Mouse (Mus musculus): ENCODE measurements around the gene Tmcc3. TPM values are rescaled to one million over a fixed set of nuclear protein-coding genes. Genes with fewer than 3 reads are reported as not detected.

Tmcc3 gene
- polyA plus RNA-seq, 1 experiment from 2014 or later: 5.3 TPM

DNA sequence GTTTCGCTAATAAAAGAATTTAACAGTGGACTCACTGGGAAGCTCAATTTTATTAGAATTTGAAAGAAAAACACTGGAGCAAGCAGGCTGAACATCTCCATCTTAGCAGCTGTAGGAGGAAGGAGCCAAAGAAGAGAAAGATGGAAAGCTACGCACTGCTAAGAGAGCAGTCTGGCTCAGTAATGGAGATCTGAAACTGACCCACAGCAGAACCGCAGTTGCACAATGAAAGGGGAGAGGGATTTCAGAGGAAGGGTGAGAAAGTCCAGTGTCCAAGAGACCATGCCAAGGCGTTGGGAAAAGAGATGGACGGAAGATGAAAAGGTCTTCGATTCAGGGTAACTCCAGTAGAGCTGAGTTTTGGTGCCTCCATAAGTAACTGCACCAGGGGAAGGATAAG, 24.3 kb downstream of the Tmcc3 start:
- H3K9me3 ChIP-seq: no peaks in the 10 kb centered on the region
- no peak overlapping the region for H3K4me3 ChIP-seq (replicated peaks)
- no peak overlapping the region for H3K4me2 ChIP-seq
- no peak overlapping the region for H3K27ac ChIP-seq
- H3K4me1 ChIP-seq: no peaks in the 10 kb centered on the region
- no peak for ATAC-seq (ENCODE audit: low FRiP score)
- H3K27me3 ChIP-seq: peaks cover 3% of the 10 kb centered on the region; the same call in 1 of the 2 replicates
- H3K36me3 ChIP-seq (replicated peaks): no peaks in the 10 kb centered on the region
- no peak overlapping the region for H3K9ac ChIP-seq
- 91% methylated on average over 6 of the region's 6 CpGs for WGBS

DNA sequence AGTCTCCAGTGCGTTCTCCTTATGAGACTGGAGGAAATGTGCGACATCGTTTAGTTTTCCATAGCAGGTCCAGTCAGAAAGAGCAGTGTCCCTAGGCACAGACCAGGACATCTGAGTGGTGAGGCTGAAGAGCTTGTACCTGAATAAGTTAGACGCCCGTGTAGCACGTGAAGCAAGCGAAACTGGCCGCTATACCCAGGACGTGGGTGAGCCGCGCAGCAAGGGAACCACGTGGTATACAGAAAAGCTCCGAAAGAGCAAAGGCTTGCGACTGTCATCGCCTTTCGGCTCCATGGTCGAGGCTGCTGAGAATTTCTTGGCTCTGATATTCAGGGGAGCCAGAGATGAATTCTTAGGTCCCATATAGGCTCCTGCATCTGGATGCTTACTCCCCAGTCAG, 29.8 kb downstream of the Tmcc3 start:
- Histone ChIP-seq H3K9me3 (no peaks in the 10 kb centered on the region), H3K4me3 (replicated peaks) (no peak overlapping the region), H3K4me1 (no peaks in the 10 kb centered on the region), H3K27me3 (peaks cover 3% of the 10 kb centered on the region; the same call in 1 of the 2 replicates), H3K4me2 (no peak overlapping the region), H3K9ac (no peak overlapping the region), H3K36me3 (replicated peaks) (no peaks in the 10 kb centered on the region), H3K27ac (no peak overlapping the region)
- ATAC-seq (ENCODE audit: low FRiP score): no peak
- 78% methylated on average over 17 of the region's 17 CpGs for WGBS

DNA sequence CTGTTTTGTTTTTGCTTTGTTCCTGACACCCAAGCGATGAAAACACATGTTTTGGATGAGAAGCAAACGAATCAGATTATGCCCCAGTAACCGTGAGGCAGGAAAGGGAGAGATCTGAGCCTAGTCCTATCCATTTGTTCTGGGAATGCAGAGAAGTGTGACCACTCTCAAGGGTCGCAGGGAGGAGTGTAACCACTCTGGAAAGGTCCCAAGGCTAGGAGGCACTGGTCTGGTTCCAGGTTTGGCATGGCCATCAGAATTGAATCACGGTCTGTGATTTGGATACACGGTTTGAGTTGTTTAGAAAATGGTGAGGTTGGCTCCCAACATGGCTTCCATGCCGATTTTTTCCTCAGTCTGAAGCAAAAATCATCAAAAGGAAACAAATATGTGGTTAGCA, 30.5 kb downstream of the Tmcc3 start:
- WGBS: 77% methylated on average over 7 of the region's 7 CpGs
- H3K27me3 ChIP-seq: peaks cover 3% of the 10 kb centered on the region; the same call in 1 of the 2 replicates
- no peak overlapping the region for H3K27ac ChIP-seq
- no peak overlapping the region for H3K4me2 ChIP-seq
- H3K4me1 ChIP-seq: no peaks in the 10 kb centered on the region
- no peaks in the 10 kb centered on the region for H3K36me3 ChIP-seq (replicated peaks)
- H3K4me3 ChIP-seq (replicated peaks): no peak overlapping the region
- ATAC-seq (ENCODE audit: low FRiP score): no peak
- H3K9ac ChIP-seq: no peak overlapping the region
- no peaks in the 10 kb centered on the region for H3K9me3 ChIP-seq

DNA sequence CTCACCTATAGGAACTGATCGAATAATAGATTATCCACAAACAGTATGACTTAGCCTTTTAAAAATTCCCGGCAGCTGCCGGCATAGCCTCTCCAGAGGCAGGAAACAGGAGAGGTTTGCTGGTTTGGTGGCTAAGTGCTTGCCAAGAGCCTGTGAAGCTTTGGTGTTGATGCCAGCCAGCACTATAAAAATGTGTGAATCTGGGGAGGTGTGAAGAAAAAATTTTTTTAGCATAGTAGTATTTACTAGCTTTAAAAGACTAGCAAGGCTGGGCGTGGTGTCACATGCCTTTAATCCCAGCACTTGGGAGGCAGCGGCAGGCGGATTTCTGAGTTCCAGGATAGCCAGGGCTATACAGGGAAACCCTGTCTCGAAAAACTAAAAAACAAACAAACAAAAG, 31.8 kb downstream of the Tmcc3 start:
- no peak for ATAC-seq (ENCODE audit: low FRiP score)
- Histone ChIP-seq H3K4me3 (replicated peaks) (no peak overlapping the region), H3K27ac (no peak overlapping the region), H3K9ac (no peak overlapping the region), H3K36me3 (replicated peaks) (no peaks in the 10 kb centered on the region), H3K4me1 (no peaks in the 10 kb centered on the region), H3K27me3 (peaks cover 3% of the 10 kb centered on the region; the same call in 1 of the 2 replicates), H3K4me2 (no peak overlapping the region), H3K9me3 (no peaks in the 10 kb centered on the region)
- WGBS: 88% methylated on average over 7 of the region's 7 CpGs

DNA sequence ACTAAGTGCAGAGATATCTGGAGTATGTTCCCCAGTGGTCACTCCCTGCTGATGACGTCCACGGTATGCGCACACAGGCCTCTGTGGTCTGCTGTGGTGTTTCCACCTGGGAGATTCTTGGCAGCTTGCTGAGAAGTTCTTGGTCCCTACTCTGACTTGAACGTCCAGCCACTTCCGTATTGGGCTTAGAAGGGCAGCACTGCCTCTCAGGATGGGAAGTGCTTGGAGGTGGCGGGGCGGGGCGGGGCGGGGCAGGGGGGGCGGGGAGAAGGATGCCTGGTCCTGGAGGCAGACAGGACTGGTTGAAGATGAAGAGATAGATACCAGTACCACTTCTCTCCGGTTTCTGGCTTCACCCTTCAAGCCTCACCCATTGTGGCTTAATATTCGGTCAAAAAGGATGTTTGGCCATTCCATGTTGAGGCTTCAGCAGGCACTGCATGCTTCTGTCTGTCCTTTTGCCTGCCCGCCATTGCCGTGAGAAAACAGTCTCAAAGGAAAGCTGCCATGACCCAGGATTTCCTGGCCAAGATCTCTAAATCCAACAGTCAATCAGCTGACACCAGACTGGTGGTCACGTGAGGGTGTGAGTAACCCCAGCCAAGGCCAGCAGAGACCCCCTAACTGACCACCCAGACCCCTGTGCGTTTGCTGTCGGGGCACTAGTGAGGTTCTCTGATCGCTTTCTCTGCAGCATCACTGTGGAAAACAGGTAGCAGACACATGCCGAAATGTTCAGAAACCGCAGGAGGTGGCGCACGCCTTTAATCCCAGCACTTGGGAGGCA, 33.1 kb downstream of the Tmcc3 start:
- Histone ChIP-seq H3K9me3 (no peaks in the 10 kb centered on the region), H3K4me1 (no peaks in the 10 kb centered on the region), H3K4me3 (replicated peaks) (no peak overlapping the region), H3K36me3 (replicated peaks) (no peaks in the 10 kb centered on the region), H3K9ac (no peak overlapping the region), H3K27me3 (peaks cover 3% of the 10 kb centered on the region; the same call in 1 of the 2 replicates), H3K4me2 (no peak overlapping the region), H3K27ac (no peak overlapping the region)
- ATAC-seq (ENCODE audit: low FRiP score): no peak
- WGBS: 58% methylated on average over 21 of the region's 22 CpGs

DNA sequence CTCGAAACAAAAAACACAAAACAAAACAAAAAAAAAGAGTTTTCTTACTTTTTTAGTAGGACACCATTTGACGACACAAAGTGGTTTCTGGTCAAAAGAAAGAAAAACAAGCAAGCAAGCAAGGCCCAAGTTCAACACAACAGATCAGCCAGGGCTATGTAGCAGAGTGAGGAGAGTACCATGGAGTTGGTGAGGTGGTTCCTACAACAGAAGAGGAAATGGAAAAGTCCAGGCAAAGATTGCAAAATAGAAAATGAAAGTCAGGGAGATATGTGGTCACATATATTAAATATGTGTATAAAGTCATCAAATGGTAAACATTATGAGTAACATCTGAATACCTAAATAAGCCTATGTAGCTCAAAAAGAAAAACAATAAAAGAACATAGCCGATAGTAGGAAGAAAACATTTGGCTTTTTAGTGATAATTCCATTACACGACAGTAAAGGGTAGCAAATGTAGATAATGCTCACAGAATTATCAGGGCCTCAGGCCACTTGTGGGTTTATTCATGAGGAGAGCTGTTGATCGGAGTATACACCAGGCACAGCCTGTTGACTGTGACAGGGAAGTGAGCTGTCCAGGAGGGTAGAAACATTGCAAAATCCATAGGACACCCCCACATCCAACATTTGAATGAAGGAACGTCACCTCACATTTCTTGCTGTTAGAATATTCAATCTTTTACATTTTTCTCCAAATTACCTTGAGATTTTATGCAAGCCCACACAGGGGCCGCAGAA, 33.9 kb downstream of the Tmcc3 start:
- WGBS: 90% methylated on average over 7 of the region's 7 CpGs
- ATAC-seq (ENCODE audit: low FRiP score): no peak
- Histone ChIP-seq H3K4me3 (replicated peaks) (no peak overlapping the region), H3K4me1 (0 out of 2 replicates have a peak, but pooled peaks cover 8% of the 10 kb centered on the region), H3K36me3 (replicated peaks) (no peaks in the 10 kb centered on the region), H3K9me3 (no peaks in the 10 kb centered on the region), H3K4me2 (no peak overlapping the region), H3K27ac (no peak overlapping the region), H3K27me3 (no peaks in the 10 kb centered on the region), H3K9ac (no peak overlapping the region)

DNA sequence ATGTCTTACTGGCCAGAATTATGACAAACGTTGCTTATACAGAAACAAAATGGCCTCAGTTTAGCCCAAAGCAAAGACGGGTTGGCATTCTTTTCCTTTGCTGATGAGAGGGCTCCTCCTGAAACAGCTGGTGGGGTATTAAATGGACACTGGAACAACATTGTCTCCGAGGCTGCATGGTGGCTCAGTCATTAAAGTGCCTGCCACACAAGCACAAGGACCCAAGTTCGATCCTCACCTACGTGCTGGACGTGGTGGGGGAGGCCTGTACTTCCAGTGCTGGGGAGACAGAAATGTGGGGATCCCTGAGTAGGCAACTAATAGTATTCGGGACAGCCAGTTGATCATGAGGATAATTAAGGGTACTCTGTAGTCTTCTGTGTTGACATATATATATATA, 34.8 kb downstream of the Tmcc3 start:
- Histone ChIP-seq H3K9me3 (no peaks in the 10 kb centered on the region), H3K36me3 (replicated peaks) (no peaks in the 10 kb centered on the region), H3K27ac (no peak overlapping the region), H3K4me1 (0 out of 2 replicates have a peak, but pooled peaks cover 8% of the 10 kb centered on the region), H3K4me3 (replicated peaks) (no peak overlapping the region), H3K4me2 (no peak overlapping the region), H3K27me3 (no peaks in the 10 kb centered on the region), H3K9ac (no peak overlapping the region)
- no peak for ATAC-seq (ENCODE audit: low FRiP score)
- WGBS: 92% methylated on average over 7 of the region's 7 CpGs

DNA sequence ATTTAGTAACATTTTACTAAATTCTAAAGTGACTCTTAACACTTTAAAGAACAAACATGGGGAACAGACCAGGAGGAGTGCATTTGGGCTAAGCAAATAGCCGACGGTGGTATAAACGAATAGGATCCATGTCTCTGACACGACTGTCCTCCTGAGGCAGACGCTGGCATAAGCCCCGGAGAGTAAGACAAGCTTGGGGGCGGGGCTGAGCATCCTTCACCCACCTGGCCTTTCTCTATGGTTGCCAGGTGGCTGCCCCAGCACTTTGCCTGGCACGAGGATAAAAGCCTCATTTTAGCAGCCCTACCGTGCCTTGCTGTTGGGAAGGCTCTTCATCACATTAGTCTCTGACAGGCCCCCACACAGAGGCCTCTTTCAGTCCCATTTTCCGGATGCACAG, 35.5 kb downstream of the Tmcc3 start:
- 86% methylated on average over 10 of the region's 10 CpGs for WGBS
- ATAC-seq (ENCODE audit: low FRiP score): no peak
- Histone ChIP-seq H3K9me3 (no peaks in the 10 kb centered on the region), H3K4me1 (0 out of 2 replicates have a peak, but pooled peaks cover 8% of the 10 kb centered on the region), H3K27ac (no peak overlapping the region), H3K4me2 (no peak overlapping the region), H3K27me3 (no peaks in the 10 kb centered on the region), H3K36me3 (replicated peaks) (no peaks in the 10 kb centered on the region), H3K9ac (no peak overlapping the region), H3K4me3 (replicated peaks) (no peak overlapping the region)

DNA sequence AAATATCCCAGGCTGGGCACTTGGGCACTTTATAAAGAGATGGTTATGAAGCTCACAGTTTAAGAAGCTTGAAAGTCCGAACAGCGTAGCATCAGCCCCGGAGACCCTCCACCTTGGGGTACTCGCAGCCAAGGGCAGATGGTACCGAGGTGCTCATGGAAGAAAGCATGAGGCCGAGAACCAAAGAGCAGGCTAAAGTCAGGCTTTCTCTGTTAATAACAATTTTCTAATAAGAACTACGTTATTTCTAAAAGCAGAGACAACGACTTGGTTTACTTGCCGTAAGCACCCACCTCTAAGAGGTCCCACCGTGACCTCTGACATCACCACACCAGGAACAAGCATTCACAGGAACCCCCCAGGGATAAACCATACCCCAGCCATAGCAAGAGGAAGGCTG, 36.2 kb downstream of the Tmcc3 start:
- no peaks in the 10 kb centered on the region for H3K36me3 ChIP-seq (replicated peaks)

DNA sequence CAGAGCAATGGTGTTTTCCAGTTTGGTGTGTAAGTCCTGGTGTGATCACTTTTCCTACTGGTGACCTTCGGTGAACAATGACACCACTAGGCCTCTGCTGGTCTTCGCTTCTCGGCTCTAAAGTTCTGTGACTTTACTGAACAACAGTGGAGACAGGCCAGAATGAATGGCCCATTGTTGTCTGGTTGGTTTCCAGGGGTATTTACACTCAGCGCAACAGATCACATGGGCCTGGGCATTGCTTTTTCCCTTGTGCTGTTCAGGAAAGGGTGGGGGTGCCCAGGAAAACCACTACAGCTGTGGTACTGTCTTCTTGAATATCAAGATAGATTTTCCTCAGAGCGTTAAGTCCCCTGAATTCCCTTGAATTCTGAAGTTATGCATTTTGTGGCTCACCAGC, 38.5 kb downstream of the Tmcc3 start:
- H3K36me3 ChIP-seq (replicated peaks): no peaks in the 10 kb centered on the region
- no peak overlapping the region for H3K27ac ChIP-seq
- H3K4me3 ChIP-seq (replicated peaks): no peak overlapping the region
- H3K9ac ChIP-seq: no peak overlapping the region
- no peaks in the 10 kb centered on the region for H3K27me3 ChIP-seq
- no peak for ATAC-seq (ENCODE audit: low FRiP score)
- no peaks in the 10 kb centered on the region for H3K9me3 ChIP-seq
- 54% methylated on average over 5 of the region's 5 CpGs for WGBS
- H3K4me1 ChIP-seq: 0 out of 2 replicates have a peak, but pooled peaks cover 8% of the 10 kb centered on the region
- no peak overlapping the region for H3K4me2 ChIP-seq

More for the DNA sequence above, 36.2 kb downstream of the Tmcc3 start:
- ATAC-seq (ENCODE audit: low FRiP score): no peak
- H3K4me3 ChIP-seq (replicated peaks): no peak overlapping the region
- no peak overlapping the region for H3K4me2 ChIP-seq
- H3K9me3 ChIP-seq: no peaks in the 10 kb centered on the region
- H3K27ac ChIP-seq: no peak overlapping the region
- no peak overlapping the region for H3K9ac ChIP-seq
- 0 out of 2 replicates have a peak, but pooled peaks cover 8% of the 10 kb centered on the region for H3K4me1 ChIP-seq
- WGBS: 96% methylated on average over 10 of the region's 10 CpGs
- no peaks in the 10 kb centered on the region for H3K27me3 ChIP-seq

DNA sequence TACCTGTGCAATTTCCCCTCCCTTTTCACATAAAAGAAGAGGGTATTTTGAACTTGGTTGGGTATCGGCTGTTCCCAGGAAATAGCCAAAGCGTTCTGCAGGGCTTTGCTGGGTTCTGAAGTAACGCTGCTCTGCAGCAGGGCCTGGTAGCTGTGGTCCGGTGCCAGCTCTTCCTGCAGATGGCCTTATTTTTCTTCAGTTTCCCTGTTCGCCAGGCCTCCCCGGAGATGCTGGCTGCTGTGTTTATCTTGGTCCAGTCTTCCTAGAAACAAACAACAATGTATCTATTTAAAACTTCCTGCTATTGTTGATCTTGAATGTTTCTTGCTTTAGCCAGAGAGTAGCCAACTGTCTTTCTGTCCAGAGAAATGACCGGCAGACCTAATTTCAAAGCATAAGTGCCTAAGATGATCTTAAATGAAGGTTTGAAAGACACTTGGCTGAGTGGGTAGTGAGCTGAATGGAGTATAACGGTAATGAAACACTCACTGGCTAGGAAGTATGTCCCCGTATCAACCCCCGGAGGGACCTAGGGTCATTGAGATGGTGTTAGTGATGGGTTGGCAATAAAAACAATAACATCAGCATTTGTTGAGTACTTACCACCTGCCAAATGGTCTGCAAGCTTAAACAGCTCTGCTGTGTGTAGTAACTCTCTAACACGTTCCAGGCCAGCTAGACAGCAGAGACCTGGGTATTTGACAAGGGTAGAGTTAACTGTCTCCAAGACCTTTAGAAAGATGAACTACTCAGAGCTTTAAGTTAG, 39.3 kb downstream of the Tmcc3 start:
- WGBS: 84% methylated on average over 11 of the region's 11 CpGs
- Histone ChIP-seq H3K9me3 (no peaks in the 10 kb centered on the region), H3K27me3 (no peaks in the 10 kb centered on the region), H3K4me2 (no peak overlapping the region), H3K27ac (no peak overlapping the region), H3K4me1 (0 out of 2 replicates have a peak, but pooled peaks cover 8% of the 10 kb centered on the region), H3K4me3 (replicated peaks) (no peak overlapping the region), H3K9ac (no peak overlapping the region), H3K36me3 (replicated peaks) (no peaks in the 10 kb centered on the region)
- no peak for ATAC-seq (ENCODE audit: low FRiP score)

Data from forebrain, embryonic 12.5 days (tissue).